Mouse (Mus musculus): Measurements from ENCODE around the gene Met.

DNA sequence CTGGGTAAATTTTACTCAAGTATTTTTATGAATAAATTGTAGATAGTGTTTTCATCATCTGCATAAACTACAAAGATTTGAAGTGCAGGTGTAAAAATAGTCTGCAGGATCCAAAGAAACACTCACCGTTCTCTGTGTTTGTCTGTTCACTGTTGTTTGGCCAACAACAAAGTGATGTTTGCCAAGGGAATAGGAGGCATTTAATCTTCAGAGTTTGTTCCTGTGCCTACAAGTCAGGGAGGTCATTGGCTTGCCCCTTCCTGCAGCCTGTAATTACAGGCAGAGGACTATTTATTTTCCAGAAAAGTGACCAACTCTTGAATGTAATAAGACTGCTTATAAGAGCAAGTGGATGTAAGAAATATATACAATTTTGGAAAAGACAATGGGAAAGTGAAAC, 38.7 kb downstream of the Met start:
- TF ChIP-seq CTCF (IDR thresholded peaks at IDR 0.05; ENCODE audit: low read depth) (no peak), EP300 (IDR thresholded peaks at IDR 0.05; ENCODE audit: low read depth) (no peak)
